Mouse (Mus musculus) bone marrow, adult 2 months (tissue): Measurements from ENCODE around the gene Pdxdc1. TPM values are rescaled to one million over a fixed set of nuclear protein-coding genes. Genes with fewer than 3 reads are reported as not detected.

Experiments used
- H3K27ac ChIP-seq: fragments of 200-500 bp; 2 replicates; pipeline ENCODE4 v1.5.1; 2012; ENCODE audit warnings: low read depth, mild to moderate bottlenecking, control low read depth, inconsistent platforms, low read length; ENCODE audit not compliant: control insufficient read depth, poor library complexity, insufficient read depth
- H3K4me1 ChIP-seq: fragments of 200-500 bp; 2 replicates; pipeline ENCODE4 v1.6.1; 2011; ENCODE audit warnings: low read length; ENCODE audit not compliant: control insufficient read depth, insufficient read depth
- H3K4me3 ChIP-seq: fragments of 200-500 bp; replicated peaks from 2 replicates; pipeline ENCODE3; 2011; ENCODE audit warnings: mild to moderate bottlenecking, low read depth, low read length, control low read depth; ENCODE audit not compliant: control insufficient read depth
- CTCF ChIP-seq: fragments of 200-500 bp; IDR thresholded peaks from 2 replicates; pipeline ENCODE4 v1.5.1; 2011; ENCODE audit warnings: low read length, control low read depth; ENCODE audit not compliant: control insufficient read depth, insufficient read depth
- POLR2A ChIP-seq: fragments of 200-500 bp; IDR thresholded peaks from 2 replicates; pipeline ENCODE4 v1.6.1; 2011; ENCODE audit warnings: low read depth, mild to moderate bottlenecking, control low read depth, low read length, borderline replicate concordance; ENCODE audit not compliant: control insufficient read depth
- WGBS: fragments of 180-500 bp; shearing (Covaris S2); methylation state at CpG from one replicate; pipeline ENCODE4 v1.1.7; 2018; 5-methylcytosine and 5-hydroxymethylcytosine counted together
- polyA plus RNA-seq: library from polyadenylated mRNA; stranded (reverse); fragments of >200 nt; gene quantifications from 2 replicates; pipeline ENCODE4 v1.2.4, GENCODE M21; 2011; ENCODE audit warnings: low replicate concordance; ENCODE audit not compliant: missing spikeins, insufficient read depth, insufficient read length

Pdxdc1 gene
- polyA plus RNA-seq, 1 experiment, result 70.8 TPM

GRCm38 (mm10) chr16:13785932-13786331, 117.0 kb downstream of the Pdxdc1 start:
- no peak overlapping the region for H3K27ac ChIP-seq
- no peak for TF ChIP-seq POLR2A
- no peak for TF ChIP-seq CTCF
- WGBS, result 73% methylated on average over 3 of the region's 3 CpGs
- H3K4me1 ChIP-seq, result no peaks in the 10 kb centered on the region
- no peak overlapping the region for H3K4me3 ChIP-seq

Other genes with a start within 250 kb of the Pdxdc1 start
- gene Parn, start 235.0 kb downstream of the Pdxdc1 start, polyA plus RNA-seq, result 6.3 and 9.0 TPM in 2 replicates
- 12.0 and 26.6 TPM in 2 replicates for gene Bfar, start 231.3 kb downstream of the Pdxdc1 start, polyA plus RNA-seq
- gene 3110001I22Rik, start 231.2 kb downstream of the Pdxdc1 start, polyA plus RNA-seq, result 1.2 and 6.6 TPM in 2 replicates
- 2.2 TPM in 1 of 2 replicates, not detected in the other for gene Pla2g10, start 172.1 kb downstream of the Pdxdc1 start, polyA plus RNA-seq
- gene Rrn3, start 122.4 kb downstream of the Pdxdc1 start, polyA plus RNA-seq, result 10.0 and 20.5 TPM in 2 replicates
- 25.0 and 43.3 TPM in 2 replicates for gene Ntan1, start 84.3 kb downstream of the Pdxdc1 start, polyA plus RNA-seq
- 2.0 and 3.7 TPM in 2 replicates for gene Mpv17l, start within 50 bp of the Pdxdc1 start, polyA plus RNA-seq
- 1.6 TPM in 1 of 2 replicates, not detected in the other for gene 2900011O08Rik, start 83.5 kb upstream of the Pdxdc1 start, polyA plus RNA-seq
- gene Ifitm7, start 83.8 kb upstream of the Pdxdc1 start, polyA plus RNA-seq, result 3.8 TPM in 1 of 2 replicates, not detected in the other